In genomic region chr8:79079196-79079561, GRCm38 (mm10) we compare ENCODE assay signal across 11 mouse cellular contexts. TPM values are rescaled to one million over a fixed set of nuclear protein-coding genes. Genes with fewer than 3 reads are reported as not detected.
DNase-seq lines count a peak whose midpoint lies in the region; ATAC-seq lines count a peak whose summit lies in the region.
"Had no signal": no experiment of that assay in that cellular context is flagged by ENCODE, and none has a peak within 500 bp of the region (broad histone marks: within the 10 kb centered on the region; RNA-seq: fewer than 3 reads in every experiment).

No protein-coding gene starts in this region.

- no peak overlapping the region for H3K9ac ChIP-seq in kidney, embryonic 15.5 days
- H3K9ac ChIP-seq in forebrain, embryonic 16.5 days (replicated peaks; ENCODE audit: low read depth, low read length) = no peak overlapping the region
- H3K9ac ChIP-seq in midbrain, embryonic 12.5 days (replicated peaks) = no peak overlapping the region
- no peak overlapping the region for H3K9ac ChIP-seq in heart, embryonic 12.5 days

- H3K36me3 ChIP-seq in kidney, embryonic 15.5 days = peaks cover 37% of the 10 kb centered on the region
- no peaks in the 10 kb centered on the region; the same call in 1 of the 2 replicates for H3K36me3 ChIP-seq in forebrain, embryonic 16.5 days (ENCODE audit: control insufficient read depth, insufficient read depth)
- H3K36me3 ChIP-seq in midbrain, embryonic 12.5 days = peaks cover 32% of the 10 kb centered on the region
- H3K36me3 ChIP-seq in heart, embryonic 12.5 days = peaks cover 49% of the 10 kb centered on the region

- H3K4me3 ChIP-seq in kidney, embryonic 15.5 days (replicated peaks) = no peak overlapping the region
- no peak overlapping the region for H3K4me3 ChIP-seq in forebrain, embryonic 16.5 days (replicated peaks; ENCODE audit: low read length)
- H3K4me3 ChIP-seq in midbrain, embryonic 12.5 days = no peak overlapping the region
- H3K4me3 ChIP-seq in heart, embryonic 12.5 days = no peak overlapping the region

- H3K27ac ChIP-seq in kidney, embryonic 15.5 days = peak overlapping the region; percentile 41; the same call in 1 of the 2 replicates
- H3K27ac ChIP-seq in forebrain, embryonic 16.5 days (ENCODE audit: low read length) = no peak overlapping the region
- H3K27ac ChIP-seq in midbrain, embryonic 12.5 days (replicated peaks) = peak overlapping the region; percentile 80
- H3K27ac ChIP-seq in heart, embryonic 12.5 days (ENCODE audit: poor library complexity, severe bottlenecking) = no peak overlapping the region

- 0 out of 2 replicates have a peak, but pooled peaks have one; percentile 37 for ATAC-seq in kidney, embryonic 15.5 days (replicated peaks; ENCODE audit: low FRiP score)
- ATAC-seq in forebrain, embryonic 16.5 days = 0 out of 2 replicates have a peak, but pooled peaks have one; percentile 4
- ATAC-seq in midbrain, embryonic 12.5 days (ENCODE audit: low FRiP score, low read depth) = peak; percentile 32; the same call in 1 of the 2 replicates
- no peak for ATAC-seq in heart, embryonic 12.5 days (ENCODE audit: insufficient number of reproducible peaks, low FRiP score)
- ATAC-seq in cerebellum, adult (ENCODE audit: insufficient number of reproducible peaks, low FRiP score, low TSS enrichment) = no peak
- ATAC-seq: activated CD4-positive, CD25-positive, alpha-beta regulatory T cell, adult 4 months had no signal

- H3K4me1 ChIP-seq in kidney, embryonic 15.5 days = peaks cover 41% of the 10 kb centered on the region
- peaks cover 50% of the 10 kb centered on the region for H3K4me1 ChIP-seq in forebrain, embryonic 16.5 days (replicated peaks; ENCODE audit: control insufficient read depth, insufficient read depth, low read length)
- H3K4me1 ChIP-seq in midbrain, embryonic 12.5 days = peaks cover 30% of the 10 kb centered on the region
- H3K4me1 ChIP-seq in heart, embryonic 12.5 days (replicated peaks) = peaks cover 45% of the 10 kb centered on the region

- no peaks in the 10 kb centered on the region for H3K9me3 ChIP-seq in kidney, embryonic 15.5 days (replicated peaks)
- H3K9me3 ChIP-seq in forebrain, embryonic 16.5 days (ENCODE audit: control insufficient read depth, low read length) = no peaks in the 10 kb centered on the region
- H3K9me3 ChIP-seq in midbrain, embryonic 12.5 days = no peaks in the 10 kb centered on the region
- H3K9me3 ChIP-seq in heart, embryonic 12.5 days (replicated peaks) = no peaks in the 10 kb centered on the region

- DNase-seq in kidney, postnatal 10 days = no peak
- DNase-seq in ES-CJ7 (ENCODE audit: low read depth, low spot score) = peak; percentile 40
- no peak for DNase-seq in thymus, postnatal 10 days (ENCODE audit: low spot score in 2 of 2)
- DNase-seq: cerebellum, adult 11-12 months; thymus, adult 18-20 months had no signal

- H3K27me3 ChIP-seq in kidney, embryonic 15.5 days = no peaks in the 10 kb centered on the region
- no peaks in the 10 kb centered on the region for H3K27me3 ChIP-seq in forebrain, embryonic 16.5 days (replicated peaks; ENCODE audit: control insufficient read depth, insufficient read depth, low read length)
- H3K27me3 ChIP-seq in midbrain, embryonic 12.5 days = no peaks in the 10 kb centered on the region
- no peaks in the 10 kb centered on the region for H3K27me3 ChIP-seq in heart, embryonic 12.5 days (replicated peaks)

- WGBS in kidney, embryonic 15.5 days = 78% methylated on average over 3 of the region's 3 CpGs
- WGBS in forebrain, embryonic 16.5 days = 55% methylated on average over 3 of the region's 3 CpGs
- WGBS in midbrain, embryonic 12.5 days = 68% methylated on average over 3 of the region's 3 CpGs
- WGBS in heart, embryonic 12.5 days = 83% methylated on average over 3 of the region's 3 CpGs

- H3K4me2 ChIP-seq in kidney, embryonic 15.5 days = no peak overlapping the region
- H3K4me2 ChIP-seq in forebrain, embryonic 16.5 days (ENCODE audit: low read length) = no peak overlapping the region
- no peak overlapping the region for H3K4me2 ChIP-seq in midbrain, embryonic 12.5 days (replicated peaks)
- no peak overlapping the region for H3K4me2 ChIP-seq in heart, embryonic 12.5 days

RNA-seq across cellular contexts. Expression of gene Zfp827, which starts 50.9 kb away (rescaled TPM):
- 7.4 and 7.9 TPM in 2 replicates for polyA plus RNA-seq in kidney, embryonic 15.5 days (2015; fragmentation: Nextera tagmentation; extraction: Ambion mirVana)
- polyA plus RNA-seq in forebrain, embryonic 16.5 days (2015; fragmentation: Nextera tagmentation; extraction: Ambion mirVana) = 12.1 and 12.6 TPM in 2 replicates
- polyA plus RNA-seq in midbrain, embryonic 12.5 days (2016; fragmentation: Nextera tagmentation; extraction: Ambion mirVana) = 12.0 and 13.0 TPM in 2 replicates
- polyA plus RNA-seq in heart, embryonic 12.5 days (2016; fragmentation: Nextera tagmentation; extraction: Ambion mirVana) = 10.3 and 10.5 TPM in 2 replicates

Comparison
In these comparisons a context has a peak if more than half of its experiments do, and no peak if none do; other contexts are left out.
1. ATAC-seq: peak in kidney, embryonic 15.5 days (single experiment), forebrain, embryonic 16.5 days (single experiment) and midbrain, embryonic 12.5 days (single experiment); none in heart, embryonic 12.5 days (single experiment) and cerebellum, adult (single experiment).
2. H3K27ac ChIP-seq: peak in kidney, embryonic 15.5 days (single experiment) and midbrain, embryonic 12.5 days (single experiment); none in forebrain, embryonic 16.5 days (single experiment) and heart, embryonic 12.5 days (single experiment).